Mouse (Mus musculus): ENCODE measurements at regions not wholly inside any gene's neighbourhood (a gene's known extent, or its start where the extent isn't known, plus 50 kb on each side); places are given as distances from the start of the nearest gene placed in this dataset.

- TF ChIP-seq EP300 (IDR thresholded peaks at IDR 0.05; ENCODE audit: low read depth): no peak
- no peak for TF ChIP-seq CTCF (IDR thresholded peaks at IDR 0.05; ENCODE audit: low read depth)
- H3K27ac ChIP-seq (ENCODE audit: low read depth): no peak overlapping the region
- H3K4me3 ChIP-seq (ENCODE audit: low read depth, low read length): no peak overlapping the region
- H3K27me3 ChIP-seq (ENCODE audit: control insufficient read depth, insufficient read depth, low read length): no peaks in the 10 kb centered on the region
- 85% methylated on average over 8 of the region's 8 CpGs for WGBS
- no peak overlapping the region for H3K4me2 ChIP-seq (ENCODE audit: low read depth, low read length)
- DNase-seq (ENCODE audit: low spot score): no peak
- H3K4me1 ChIP-seq (ENCODE audit: control insufficient read depth, insufficient read depth): no peaks in the 10 kb centered on the region
- ATAC-seq (ENCODE audit: insufficient read depth, low read depth): no peak
- H3K36me3 ChIP-seq (replicated peaks; ENCODE audit: control insufficient read depth, insufficient read depth, low read length): no peaks in the 10 kb centered on the region
- no peak overlapping the region for H3K9ac ChIP-seq (replicated peaks; ENCODE audit: low read depth, low read length)
- H3K9me3 ChIP-seq (replicated peaks; ENCODE audit: control insufficient read depth, low read length): no peaks in the 10 kb centered on the region
Observed at GRCm38 (mm10) chr13:45300610-45301009, 88.9 kb upstream of the Mylip start.

- no peaks in the 10 kb centered on the region for H3K36me3 ChIP-seq (replicated peaks; ENCODE audit: control insufficient read depth, insufficient read depth, low read length)
- no peak overlapping the region for H3K9ac ChIP-seq (replicated peaks; ENCODE audit: low read depth, low read length)
- 80% methylated on average over 10 of the region's 10 CpGs for WGBS
- H3K4me2 ChIP-seq (ENCODE audit: low read depth, low read length): no peak overlapping the region
- no peaks in the 10 kb centered on the region for H3K4me1 ChIP-seq (ENCODE audit: control insufficient read depth, insufficient read depth)
- no peak overlapping the region for H3K27ac ChIP-seq (ENCODE audit: low read depth)
- TF ChIP-seq EP300 (IDR thresholded peaks at IDR 0.05; ENCODE audit: low read depth) (no peak), CTCF (IDR thresholded peaks at IDR 0.05; ENCODE audit: low read depth) (no peak)
- DNase-seq (ENCODE audit: low spot score) (no peak), ATAC-seq (ENCODE audit: insufficient read depth, low read depth) (no peak)
- H3K27me3 ChIP-seq (ENCODE audit: control insufficient read depth, insufficient read depth, low read length): no peaks in the 10 kb centered on the region
- H3K9me3 ChIP-seq (replicated peaks; ENCODE audit: control insufficient read depth, low read length): no peaks in the 10 kb centered on the region
- no peak overlapping the region for H3K4me3 ChIP-seq (ENCODE audit: low read depth, low read length)
Observed at GRCm38 (mm10) chr13:45301191-45301905, 88.2 kb upstream of the Mylip start.

GRCm38 (mm10) chr13:45302796-45303195 lies 86.7 kb upstream of the Mylip start:
- 87% methylated on average over 6 of the region's 6 CpGs for WGBS
- no peak for DNase-seq (ENCODE audit: low spot score)
- Histone ChIP-seq H3K4me3 (ENCODE audit: low read depth, low read length) (no peak overlapping the region), H3K27ac (ENCODE audit: low read depth) (no peak overlapping the region), H3K4me1 (ENCODE audit: control insufficient read depth, insufficient read depth) (no peaks in the 10 kb centered on the region), H3K27me3 (ENCODE audit: control insufficient read depth, insufficient read depth, low read length) (no peaks in the 10 kb centered on the region), H3K9me3 (replicated peaks; ENCODE audit: control insufficient read depth, low read length) (no peaks in the 10 kb centered on the region), H3K36me3 (replicated peaks; ENCODE audit: control insufficient read depth, insufficient read depth, low read length) (no peaks in the 10 kb centered on the region), H3K4me2 (ENCODE audit: low read depth, low read length) (no peak overlapping the region), H3K9ac (replicated peaks; ENCODE audit: low read depth, low read length) (no peak overlapping the region)
- no peak for ATAC-seq (ENCODE audit: insufficient read depth, low read depth)
- TF ChIP-seq CTCF (IDR thresholded peaks at IDR 0.05; ENCODE audit: low read depth) (no peak), EP300 (IDR thresholded peaks at IDR 0.05; ENCODE audit: low read depth) (no peak)

- no peak for ATAC-seq (ENCODE audit: insufficient read depth, low read depth)
Observed at GRCm38 (mm10) chr13:45306177-45306576, 83.4 kb upstream of the Mylip start.

GRCm38 (mm10) chr13:45307226-45307625 lies 82.3 kb upstream of the Mylip start:
- DNase-seq (ENCODE audit: low spot score) (no peak), ATAC-seq (ENCODE audit: insufficient read depth, low read depth) (no peak)
- Histone ChIP-seq H3K4me2 (ENCODE audit: low read depth, low read length) (no peak overlapping the region), H3K4me1 (ENCODE audit: control insufficient read depth, insufficient read depth) (no peaks in the 10 kb centered on the region), H3K27ac (ENCODE audit: low read depth) (no peak overlapping the region), H3K36me3 (replicated peaks; ENCODE audit: control insufficient read depth, insufficient read depth, low read length) (no peaks in the 10 kb centered on the region), H3K27me3 (ENCODE audit: control insufficient read depth, insufficient read depth, low read length) (no peaks in the 10 kb centered on the region), H3K9me3 (replicated peaks; ENCODE audit: control insufficient read depth, low read length) (no peaks in the 10 kb centered on the region), H3K9ac (replicated peaks; ENCODE audit: low read depth, low read length) (no peak overlapping the region), H3K4me3 (ENCODE audit: low read depth, low read length) (no peak overlapping the region)
- 83% methylated on average over 3 of the region's 3 CpGs for WGBS
- TF ChIP-seq EP300 (IDR thresholded peaks at IDR 0.05; ENCODE audit: low read depth) (no peak), CTCF (IDR thresholded peaks at IDR 0.05; ENCODE audit: low read depth) (no peak)

More at GRCm38 (mm10) chr13:45306177-45306576, 83.4 kb upstream of the Mylip start:
- no peak for DNase-seq (ENCODE audit: low spot score)
- no peak overlapping the region for H3K9ac ChIP-seq (replicated peaks; ENCODE audit: low read depth, low read length)
- no peak overlapping the region for H3K4me3 ChIP-seq (ENCODE audit: low read depth, low read length)
- no peaks in the 10 kb centered on the region for H3K9me3 ChIP-seq (replicated peaks; ENCODE audit: control insufficient read depth, low read length)
- H3K4me2 ChIP-seq (ENCODE audit: low read depth, low read length): no peak overlapping the region
- H3K36me3 ChIP-seq (replicated peaks; ENCODE audit: control insufficient read depth, insufficient read depth, low read length): no peaks in the 10 kb centered on the region
- WGBS: 76% methylated on average over 5 of the region's 5 CpGs
- no peak overlapping the region for H3K27ac ChIP-seq (ENCODE audit: low read depth)
- no peaks in the 10 kb centered on the region for H3K4me1 ChIP-seq (ENCODE audit: control insufficient read depth, insufficient read depth)
- no peaks in the 10 kb centered on the region for H3K27me3 ChIP-seq (ENCODE audit: control insufficient read depth, insufficient read depth, low read length)
- TF ChIP-seq CTCF (IDR thresholded peaks at IDR 0.05; ENCODE audit: low read depth) (no peak), EP300 (IDR thresholded peaks at IDR 0.05; ENCODE audit: low read depth) (no peak)

- H3K27me3 ChIP-seq (ENCODE audit: control insufficient read depth, insufficient read depth, low read length): no peaks in the 10 kb centered on the region
- no peak for DNase-seq (ENCODE audit: low spot score)
- no peak for TF ChIP-seq CTCF (IDR thresholded peaks at IDR 0.05; ENCODE audit: low read depth)
- no peak for TF ChIP-seq EP300 (IDR thresholded peaks at IDR 0.05; ENCODE audit: low read depth)
Observed at GRCm38 (mm10) chr13:45319646-45320045, 69.9 kb upstream of the Mylip start.

More at GRCm38 (mm10) chr13:45319646-45320045, 69.9 kb upstream of the Mylip start:
- Histone ChIP-seq H3K4me3 (ENCODE audit: low read depth, low read length) (no peak overlapping the region), H3K4me1 (ENCODE audit: control insufficient read depth, insufficient read depth) (no peaks in the 10 kb centered on the region), H3K9me3 (replicated peaks; ENCODE audit: control insufficient read depth, low read length) (no peaks in the 10 kb centered on the region), H3K36me3 (replicated peaks; ENCODE audit: control insufficient read depth, insufficient read depth, low read length) (no peaks in the 10 kb centered on the region), H3K9ac (replicated peaks; ENCODE audit: low read depth, low read length) (no peak overlapping the region), H3K4me2 (ENCODE audit: low read depth, low read length) (no peak overlapping the region), H3K27ac (ENCODE audit: low read depth) (no peak overlapping the region)
- ATAC-seq (ENCODE audit: insufficient read depth, low read depth): no peak
- 90% methylated on average over 6 of the region's 6 CpGs for WGBS

Data from heart, postnatal 0 days (tissue).